Mouse (Mus musculus): ENCODE measurements around the gene 1300017J02Rik. TPM values are rescaled to one million over a fixed set of nuclear protein-coding genes. Genes with fewer than 3 reads are reported as not detected.

Gene 1300017J02Rik
- polyA plus RNA-seq, 1 experiment: 3.3 TPM

DNA sequence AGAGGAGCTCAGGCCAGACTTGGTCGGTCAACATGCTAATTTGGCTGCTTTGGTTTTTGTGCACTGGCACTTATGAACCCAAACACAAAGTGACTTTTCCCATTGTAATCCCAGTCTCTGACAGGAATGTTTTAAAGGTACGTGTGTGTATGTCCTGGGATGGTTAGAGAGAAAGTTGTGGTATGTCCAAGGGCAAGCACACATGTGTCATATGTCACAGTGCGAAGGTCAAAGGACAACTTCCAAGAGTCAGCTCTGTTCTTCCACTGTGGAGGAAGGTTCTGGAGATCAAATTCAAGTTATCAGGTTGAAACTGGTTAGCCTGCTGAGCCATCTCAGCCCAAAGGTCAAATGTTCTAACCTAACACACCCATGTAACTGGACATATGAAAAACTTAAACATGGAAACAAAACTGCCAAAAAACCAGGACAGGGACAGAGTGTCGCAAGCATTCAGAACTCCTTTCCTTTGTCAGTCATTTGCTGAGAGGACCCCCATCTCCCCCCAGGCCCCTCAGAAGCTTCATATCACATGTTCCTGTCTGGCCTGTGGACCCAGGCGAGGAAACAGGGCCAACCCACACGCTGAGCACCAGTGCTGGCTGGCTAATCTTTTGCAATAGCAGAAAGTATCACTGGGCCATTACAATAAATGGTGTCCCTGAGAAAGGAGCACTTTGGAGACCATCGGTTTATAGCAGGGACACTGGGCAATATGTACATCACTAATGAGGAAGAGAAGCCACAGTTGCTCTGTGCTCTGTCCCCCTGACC is 72.5 kb downstream of the 1300017J02Rik start:
- TF ChIP-seq GATA1 (IDR thresholded peaks at IDR 0.05; ENCODE audit: low read length): no peak

- TF ChIP-seq GATA1 (IDR thresholded peaks at IDR 0.05; ENCODE audit: low read length): no peak
These were observed 74.5 kb downstream of the 1300017J02Rik start, which contains the start of the genes Gm20425 and Trf for GRCm38 (mm10) chr9:103230151-103230951. Gene Gm20425, minus strand, starts transcription at chr9:103230307. Gene Trf, minus strand, starts transcription at chr9:103230444.

- TF ChIP-seq GATA1 (IDR thresholded peaks at IDR 0.05; ENCODE audit: low read length): no peak
These were observed 75.6 kb downstream of the 1300017J02Rik start for GRCm38 (mm10) chr9:103229037-103229867.

DNA sequence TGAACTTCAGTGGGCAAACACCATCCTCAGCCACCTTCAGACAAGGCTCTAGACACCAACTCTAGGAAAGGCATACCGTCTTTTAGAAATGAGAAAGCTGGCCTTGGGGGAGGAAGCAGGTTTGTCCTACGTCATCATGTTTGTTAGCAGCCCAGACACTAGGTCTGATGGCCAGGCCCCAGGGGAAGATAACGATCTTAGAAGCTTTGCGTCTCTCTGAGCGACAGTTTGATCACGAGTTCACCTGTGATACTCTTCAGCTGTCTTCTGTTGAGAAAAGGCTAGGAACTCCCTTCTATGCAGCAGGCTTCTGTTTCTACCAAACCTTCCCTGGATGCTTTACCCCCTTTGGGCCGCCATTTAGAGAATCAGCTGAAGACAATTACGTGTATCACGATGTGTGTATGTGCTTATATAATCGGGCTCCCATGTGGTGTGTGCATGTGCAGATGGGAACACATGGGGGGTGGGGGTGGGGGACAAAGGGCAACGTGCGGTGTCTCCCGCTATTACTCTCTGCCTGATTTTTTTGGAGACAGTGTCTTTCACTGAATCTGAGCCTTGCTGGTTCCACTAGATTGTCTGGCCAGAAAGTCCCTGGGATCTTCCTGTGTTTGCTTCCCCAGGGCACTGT is 76.4 kb downstream of the 1300017J02Rik start:
- TF ChIP-seq GATA1 (IDR thresholded peaks at IDR 0.05; ENCODE audit: low read length): no peak

GRCm38 (mm10) chr9:103227760-103228159 is 77.1 kb downstream of the 1300017J02Rik start:
- TF ChIP-seq GATA1 (IDR thresholded peaks at IDR 0.05; ENCODE audit: low read length): no peak

DNA sequence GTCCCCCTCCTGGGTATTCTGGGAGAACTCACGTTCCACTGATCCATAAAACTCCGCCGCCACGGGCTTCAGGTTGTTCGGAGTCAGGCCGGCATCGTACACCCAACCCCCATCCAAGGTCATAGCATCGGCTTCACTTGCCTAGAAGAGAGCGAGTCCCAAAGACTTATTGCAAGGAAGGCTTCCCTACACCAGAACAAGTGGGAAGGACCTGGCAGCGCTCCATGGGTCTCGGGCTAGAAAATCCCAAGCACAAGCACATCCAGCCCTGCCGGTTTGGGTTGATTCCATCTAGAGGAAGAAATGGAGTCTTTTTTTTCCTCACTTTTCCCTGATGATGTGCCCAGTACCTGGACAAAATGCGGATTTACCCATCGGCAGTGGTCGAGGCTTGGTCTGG is 78.1 kb downstream of the 1300017J02Rik start:
- no peak for TF ChIP-seq GATA1 (IDR thresholded peaks at IDR 0.05; ENCODE audit: low read length)

- TF ChIP-seq GATA1 (IDR thresholded peaks at IDR 0.05; ENCODE audit: low read length): no peak
These were observed 79.4 kb downstream of the 1300017J02Rik start for GRCm38 (mm10) chr9:103225464-103225863.

GRCm38 (mm10) chr9:103224721-103225120 is 80.2 kb downstream of the 1300017J02Rik start:
- TF ChIP-seq GATA1 (IDR thresholded peaks at IDR 0.05; ENCODE audit: low read length): no peak

- no peak for TF ChIP-seq GATA1 (IDR thresholded peaks at IDR 0.05; ENCODE audit: low read length)
These were observed 90.6 kb downstream of the 1300017J02Rik start for GRCm38 (mm10) chr9:103214281-103214680.

DNA sequence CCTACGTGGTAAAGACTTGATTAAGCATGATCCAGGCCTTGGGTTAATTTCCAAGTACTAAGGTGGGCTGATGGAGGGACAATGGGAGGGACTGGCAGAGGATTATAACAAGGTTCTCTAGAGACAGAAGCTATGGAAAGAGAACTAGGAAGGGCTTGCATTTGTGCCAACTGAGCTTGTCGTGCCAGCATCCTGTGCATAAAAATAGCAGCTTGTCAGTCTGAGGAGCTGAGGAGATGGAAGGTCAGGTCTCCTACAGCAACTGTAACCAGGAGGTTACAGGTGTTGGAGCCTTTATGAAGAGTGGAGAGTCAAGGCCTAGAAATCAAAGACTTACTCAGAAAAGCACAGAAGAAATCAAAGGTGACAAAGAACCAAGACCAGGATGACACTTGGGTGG is 91.3 kb downstream of the 1300017J02Rik start:
- TF ChIP-seq GATA1 (IDR thresholded peaks at IDR 0.05; ENCODE audit: low read length): no peak

DNA sequence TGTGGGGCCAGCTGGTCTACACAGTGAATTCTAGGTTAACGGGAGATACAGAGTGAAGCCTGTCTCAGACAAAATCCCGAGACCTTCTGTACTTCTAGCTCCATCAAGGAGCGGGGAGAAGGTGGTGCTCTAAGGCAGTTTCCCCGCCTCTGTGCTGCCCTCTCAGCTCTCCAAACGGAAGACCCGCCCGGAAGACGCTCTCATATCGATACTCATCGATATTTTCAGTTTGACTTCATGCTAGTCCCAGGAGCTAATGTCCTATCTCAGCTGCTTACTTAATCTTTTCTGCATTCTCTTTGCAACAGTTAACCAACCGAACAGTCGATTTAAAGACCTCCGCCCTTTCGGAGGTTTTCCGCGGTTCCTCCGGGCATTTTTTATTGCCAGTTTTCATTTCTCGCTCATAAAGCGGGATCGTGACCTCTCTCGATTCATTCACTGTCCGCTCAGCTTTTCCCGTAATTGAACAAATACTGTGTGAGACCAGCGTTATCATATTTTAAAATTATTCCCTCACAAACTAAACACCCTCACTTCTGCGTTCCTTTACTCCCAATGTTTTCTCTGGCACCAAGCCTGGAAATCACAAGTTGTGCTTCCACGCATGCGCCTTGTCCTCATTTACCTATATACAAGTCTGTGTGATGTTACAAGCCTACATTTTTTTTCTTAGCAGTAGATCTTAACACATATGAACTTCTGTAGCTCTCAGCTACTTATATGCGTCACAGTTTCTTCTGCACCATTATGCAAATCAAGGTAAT is 92.0 kb downstream of the 1300017J02Rik start:
- TF ChIP-seq GATA1 (IDR thresholded peaks at IDR 0.05; ENCODE audit: low read length): no peak

- TF ChIP-seq GATA1 (IDR thresholded peaks at IDR 0.05; ENCODE audit: low read length): no peak
These were observed 96.0 kb downstream of the 1300017J02Rik start for GRCm38 (mm10) chr9:103208802-103209423.

DNA sequence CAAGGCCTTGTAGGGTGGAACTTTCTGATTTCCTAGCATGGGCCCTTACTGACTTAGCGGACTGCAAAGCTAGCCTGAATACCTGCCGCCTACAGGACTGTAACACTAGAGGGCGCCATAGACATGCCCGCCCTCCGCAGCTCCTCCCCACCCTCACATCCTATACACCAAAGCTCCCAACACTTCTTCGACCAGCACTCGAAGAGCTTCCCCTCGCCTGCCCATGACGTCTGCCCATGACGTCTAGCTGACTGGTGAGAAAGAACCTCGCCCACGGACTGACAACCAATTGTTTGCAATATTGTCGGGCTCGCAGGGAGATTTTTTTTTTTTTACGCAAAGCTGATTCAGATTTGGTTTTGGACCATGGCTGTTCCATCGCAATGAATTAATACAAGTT is 97.0 kb downstream of the 1300017J02Rik start:
- TF ChIP-seq GATA1 (IDR thresholded peaks at IDR 0.05; ENCODE audit: low read length): no peak

DNA sequence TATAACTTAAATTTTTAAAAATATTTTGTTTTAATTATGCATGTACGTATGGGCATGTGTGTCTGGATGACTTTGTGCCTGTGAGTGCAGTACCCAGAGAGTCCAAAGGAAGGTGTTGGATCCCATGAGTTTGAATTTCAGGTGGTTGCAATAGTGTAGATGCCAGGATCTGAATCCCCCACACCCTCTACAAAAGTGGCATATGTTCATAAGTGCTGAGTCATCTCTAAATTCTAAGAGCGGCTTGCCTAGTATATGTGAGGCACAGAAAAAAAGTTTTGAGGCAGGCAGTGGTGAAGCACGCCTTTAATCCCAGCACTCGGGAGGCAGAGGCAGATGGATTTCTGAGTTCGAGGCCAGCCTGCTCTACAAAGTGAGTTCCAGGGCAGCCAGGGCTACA is 99.1 kb downstream of the 1300017J02Rik start:
- no peak for TF ChIP-seq GATA1 (IDR thresholded peaks at IDR 0.05; ENCODE audit: low read length)

Measured in G1E-ER4 (cell line).